Mouse (Mus musculus) CH12.LX (cell line): ENCODE data around the gene Kirrel3. TPM values are rescaled to one million over a fixed set of nuclear protein-coding genes. Genes with fewer than 3 reads are reported as not detected.
A peak's percentile ranks its signal among the peaks of the same experiment; 100 is the strongest.

ENCODE experiments used
- DNase-seq: peaks from one replicate; pipeline ENCODE4 v3.0.0-alpha.2; 2013; ENCODE audit errors: extremely low read depth
- H3K27ac ChIP-seq: 2 replicates; pipeline ENCODE4 v1.5.1; 2012; ENCODE audit warnings: low read depth, mild to moderate bottlenecking, control low read depth, moderate library complexity; ENCODE audit not compliant: insufficient read depth
- H3K27me3 ChIP-seq: replicated peaks from 2 replicates; pipeline ENCODE3; 2012; ENCODE audit warnings: inconsistent platforms
- H3K36me3 ChIP-seq, 2 experiments: replicated peaks in 1 of 2; 2 replicates each; pipeline versions ENCODE3 to v1.6.1; 2012; ENCODE audit warnings: inconsistent platforms in 1 of 2, low read length in 1 of 2, mild to moderate bottlenecking in 1 of 2, mixed read lengths in 1 of 2, moderate library complexity in 1 of 2; ENCODE audit not compliant: control insufficient read depth in 1 of 2, insufficient read depth in 1 of 2
- H3K4me1 ChIP-seq, 2 experiments: 2 replicates each; pipeline ENCODE4 v1.6.1; 2012; ENCODE audit warnings: inconsistent platforms in 1 of 2, moderate library complexity in 1 of 2; ENCODE audit not compliant: insufficient read depth in 2 of 2, control insufficient read depth in 1 of 2
- H3K4me2 ChIP-seq: 2 replicates; pipeline ENCODE4 v1.6.1; 2012; ENCODE audit warnings: low read depth, mild to moderate bottlenecking, control low read depth; ENCODE audit not compliant: poor library complexity, insufficient read depth, severe bottlenecking
- H3K4me3 ChIP-seq, 3 experiments: fragments of 150-350 bp in 1 of 3; sonication (generic) in 1 of 3; replicated peaks in 1 of 3; 2 replicates each; pipeline versions ENCODE3 to v1.5.1; 2011 to 2012; ENCODE audit warnings: low read depth in 2 of 3, low read length in 2 of 3, mild to moderate bottlenecking in 2 of 3, moderate library complexity in 2 of 3, control low read depth in 1 of 3, improper control_type of control experiment in 1 of 3, inconsistent platforms in 1 of 3, mixed read lengths in 1 of 3; ENCODE audit not compliant: poor library complexity in 1 of 3
- H3K79me2 ChIP-seq: replicated peaks from 2 replicates; pipeline ENCODE4 v1.6.1; 2012; ENCODE audit warnings: mild to moderate bottlenecking, moderate library complexity; ENCODE audit not compliant: control insufficient read depth, poor library complexity, insufficient read depth, severe bottlenecking; ENCODE audit errors: extremely low read depth
- H3K9ac ChIP-seq: 2 replicates; pipeline ENCODE4 v1.6.1; 2012; ENCODE audit warnings: low read depth, mild to moderate bottlenecking, control low read depth, moderate library complexity; ENCODE audit not compliant: insufficient read depth
- H3K9me3 ChIP-seq: replicated peaks from 2 replicates; pipeline ENCODE3; 2012; ENCODE audit warnings: low read length, inconsistent platforms, mixed read lengths
- CHD2 ChIP-seq: IDR thresholded peaks from 2 replicates; pipeline ENCODE4 v1.6.1; 2011; ENCODE audit warnings: low read length, improper control_type of control experiment
- CTCF ChIP-seq, 2 experiments: IDR thresholded peaks in 1 of 2; conservative IDR thresholded peaks in 1 of 2; 2 replicates each; pipeline ENCODE4 v1.5.1; 2011 to 2012; ENCODE audit warnings: low read depth in 2 of 2, low read length in 2 of 2, improper control_type of control experiment in 1 of 2, inconsistent platforms in 1 of 2, mild to moderate bottlenecking in 1 of 2, moderate library complexity in 1 of 2
- E2F4 ChIP-seq: IDR thresholded peaks from 2 replicates; pipeline ENCODE4 v1.6.1; 2011; ENCODE audit warnings: low read depth, low read length, improper control_type of control experiment; ENCODE audit not compliant: insufficient replicate concordance
- EP300 ChIP-seq: IDR thresholded peaks from 2 replicates; pipeline ENCODE4 v1.6.1; 2011; ENCODE audit warnings: low read length, improper control_type of control experiment
- IRF4 ChIP-seq: IDR thresholded peaks from 2 replicates; pipeline ENCODE4 v1.6.1; 2014; ENCODE audit warnings: low read depth, mild to moderate bottlenecking, inconsistent platforms, low read length, improper control_type of control experiment
- JUN ChIP-seq: IDR thresholded peaks from 2 replicates; pipeline ENCODE4 v1.6.1; 2011; ENCODE audit warnings: low read depth, mild to moderate bottlenecking, low read length, improper control_type of control experiment, moderate library complexity; ENCODE audit not compliant: insufficient read depth
- KAT2A ChIP-seq: IDR thresholded peaks from 2 replicates; pipeline ENCODE4 v1.6.1; 2012; ENCODE audit warnings: low read length, improper control_type of control experiment, inconsistent platforms; ENCODE audit not compliant: insufficient replicate concordance
- MAZ ChIP-seq: IDR thresholded peaks from 2 replicates; pipeline ENCODE4 v1.6.1; 2012; ENCODE audit warnings: low read depth, mild to moderate bottlenecking, inconsistent platforms, low read length, improper control_type of control experiment, moderate library complexity
- MXI1 ChIP-seq: IDR thresholded peaks from 2 replicates; pipeline ENCODE4 v1.6.1; 2011; ENCODE audit warnings: mild to moderate bottlenecking, low read depth, low read length, improper control_type of control experiment
- NRF1 ChIP-seq: IDR thresholded peaks from 2 replicates; pipeline ENCODE4 v1.6.1; 2014; ENCODE audit warnings: low read depth, mild to moderate bottlenecking, inconsistent platforms, low read length, improper control_type of control experiment, moderate library complexity
- RAD21 ChIP-seq: IDR thresholded peaks from 2 replicates; pipeline ENCODE4 v1.6.1; 2011; ENCODE audit warnings: low read depth, mild to moderate bottlenecking, low read length, improper control_type of control experiment, moderate library complexity
- RCOR1 ChIP-seq: conservative IDR thresholded peaks from 2 replicates; pipeline ENCODE4 v1.6.1; 2012; ENCODE audit warnings: low read depth, mild to moderate bottlenecking, inconsistent platforms, low read length, improper control_type of control experiment
- SMC3 ChIP-seq: IDR thresholded peaks from 2 replicates; pipeline ENCODE4 v1.6.1; 2011; ENCODE audit warnings: low read depth, low read length, improper control_type of control experiment
- TBP ChIP-seq: conservative IDR thresholded peaks from 2 replicates; pipeline ENCODE4 v1.6.1; 2011; ENCODE audit warnings: low read depth, low read length, improper control_type of control experiment
- USF1 ChIP-seq: IDR thresholded peaks from 2 replicates; pipeline ENCODE4 v1.6.1; 2014; ENCODE audit warnings: low read depth, mild to moderate bottlenecking, inconsistent platforms, low read length, improper control_type of control experiment
- ZC3H11A ChIP-seq: IDR thresholded peaks from 2 replicates; pipeline ENCODE4 v1.6.1; 2012; ENCODE audit warnings: low read depth, mild to moderate bottlenecking, inconsistent platforms, low read length, improper control_type of control experiment
- ZNF384 ChIP-seq: IDR thresholded peaks from 2 replicates; pipeline ENCODE4 v1.6.1; 2012; ENCODE audit warnings: low read depth, low read length, improper control_type of control experiment, inconsistent platforms
- dilution Hi-C: fragments of 300-500 bp; cut with MboI; formaldehyde crosslinking; loops from 2 replicates; pipeline ENCODE4 v1.14.3; 2020; ENCODE audit warnings: low sequenced_read_pairs; ENCODE audit not compliant: extremely low pct_unique_long_range_greater_than_20kb, extremely low pct_ligation_motif_present
- in situ Hi-C: fragments of 300-500 bp; cut with MboI; formaldehyde crosslinking; loops from 3 replicates; pipeline ENCODE4 v1.14.3; 2019; ENCODE audit warnings: low sequenced_read_pairs, low pct_ligation_motif_present, low pct_unique_long_range_greater_than_20kb, mixed read lengths
- polyA plus RNA-seq: library from polyadenylated mRNA; unstranded; fragments of >175 nt; gene quantifications from 2 replicates; pipeline ENCODE4 v1.2.1, GENCODE M21; 2012; ENCODE audit warnings: low read depth; ENCODE audit not compliant: insufficient read length
- total RNA-seq, 2 experiments: library from RNA; depleted of rRNA; stranded (reverse); fragments of 300-350 nt in 1 of 2; fragments of >200 nt in 1 of 2; gene quantifications; 2 replicates each; pipeline ENCODE4 v1.2.3; 2012 to 2014

Gene Kirrel3
- total and polyA plus RNA-seq, 3 experiments = not detected

- in situ Hi-C loops = no loop called here
- Histone ChIP-seq H3K9ac (no peak overlapping the region), H3K9me3 (no peaks in the 10 kb centered on the region), H3K27me3 (peaks cover 39% of the 10 kb centered on the region), H3K36me3 (no peaks in the 10 kb centered on the region), H3K79me2 (no peaks in the 10 kb centered on the region), H3K27ac (no peak overlapping the region), H3K4me2 (no peak overlapping the region), H3K4me1 (no peaks in the 10 kb centered on the region), H3K4me3 (no peak overlapping the region)
- TF ChIP-seq RAD21 = peak; percentile 25
- no peak for TF ChIP-seq MXI1
- TF ChIP-seq ZNF384 = no peak
- peak; percentile 25 to 59; a peak in 2 of 4 replicates for TF ChIP-seq CTCF (conservative IDR thresholded peaks at IDR 0.05 in 1 of 2, IDR thresholded peaks at IDR 0.05 in 1 of 2; ENCODE audit: low read depth in 2 of 2, low read length in 2 of 2)
- TF ChIP-seq SMC3 = peak; percentile 55
- no peak for TF ChIP-seq ZC3H11A
- DNase-seq = peak; percentile 11
- dilution Hi-C loops = no loop called here
Observed at GRCm38 (mm10) chr9:34660566-34660965, 174.9 kb downstream of the Kirrel3 start.

GRCm38 (mm10) chr9:34663412-34663811, 177.7 kb downstream of the Kirrel3 start:
- no peaks in the 10 kb centered on the region for H3K9me3 ChIP-seq
- no peak for DNase-seq
- peaks cover 52% of the 10 kb centered on the region for H3K27me3 ChIP-seq
- H3K79me2 ChIP-seq = no peaks in the 10 kb centered on the region
- H3K27ac ChIP-seq = no peak overlapping the region
- TF ChIP-seq MAZ = no peak
- no peak for TF ChIP-seq JUN
- TF ChIP-seq USF1 = no peak
- no peak for TF ChIP-seq RCOR1
- no peak for TF ChIP-seq TBP
- no peak for TF ChIP-seq E2F4
- TF ChIP-seq IRF4 = no peak
- no peak for TF ChIP-seq KAT2A
- no peak for TF ChIP-seq SMC3
- no peak for TF ChIP-seq EP300
- TF ChIP-seq NRF1 = no peak
- no peak for TF ChIP-seq MXI1
- no peak for TF ChIP-seq CHD2
- TF ChIP-seq, all 38 proteins: peak for 0
- in situ Hi-C loops = no loop called here
- H3K4me2 ChIP-seq = no peak overlapping the region
- no peaks in the 10 kb centered on the region for H3K4me1 ChIP-seq
- dilution Hi-C loops = no loop called here
- H3K9ac ChIP-seq = no peak overlapping the region
- no peak overlapping the region for H3K4me3 ChIP-seq
- no peaks in the 10 kb centered on the region for H3K36me3 ChIP-seq
